Mouse (Mus musculus) megakaryocyte progenitor cell, adult 5-6 weeks (primary cell): ENCODE measurements around the gene 1700008O03Rik. TPM values are rescaled to one million over a fixed set of nuclear protein-coding genes. Genes with fewer than 3 reads are reported as not detected.

ENCODE experiments used
- ATAC-seq: replicated peaks from 2 replicates; pipeline ENCODE4 v1.8.0; 2016; ENCODE audit warnings: mild to moderate bottlenecking, moderate TSS enrichment, inconsistent platforms; ENCODE audit not compliant: poor library complexity
- total RNA-seq, 2 experiments: library from RNA; stranded (forward) in 1 of 2; stranded (reverse) in 1 of 2; fragments of 157-497, 149-512 nt in 1 of 2; fragments of 200-1000 nt in 1 of 2; gene quantifications; 2 replicates each; pipeline versions ENCODE4 v1.2.3 to v1.2.4; 2015 to 2017

The 1700008O03Rik gene
- total RNA-seq (2015) (0.44 and 1.5 TPM in 2 replicates), total RNA-seq (2017) (1.8 and 2.2 TPM in 2 replicates)

GRCm38 (mm10) chr7:44385720-44386119, at the start of gene 1700008O03Rik:
Gene 1700008O03Rik, minus strand, starts transcription at chr7:44385820.
- ATAC-seq = no peak

GRCm38 (mm10) chr7:44434089-44434488, 48.5 kb upstream of the 1700008O03Rik start:
- ATAC-seq = no peak

DNA sequence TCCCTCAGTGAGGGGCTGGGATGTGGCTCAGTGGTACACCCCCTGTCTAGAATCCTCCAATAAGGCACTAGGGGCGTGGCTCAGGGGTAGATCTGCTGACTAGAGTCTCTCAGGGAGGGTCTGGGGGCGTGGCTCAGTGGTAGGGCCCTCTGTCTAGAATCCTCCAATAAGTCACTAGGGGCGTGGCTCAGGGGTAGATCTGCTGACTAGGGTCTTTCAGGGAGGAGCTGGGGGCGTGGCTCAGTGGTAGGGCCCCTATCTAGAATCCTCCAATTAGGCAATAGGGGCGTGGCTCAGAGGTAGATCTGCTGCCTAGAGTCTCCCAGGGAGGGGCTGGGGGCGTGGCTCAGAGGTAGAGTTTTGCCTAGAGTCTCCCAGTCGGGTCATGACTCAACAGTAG, 47.8 kb upstream of the 1700008O03Rik start:
- peak; percentile 62 for ATAC-seq

DNA sequence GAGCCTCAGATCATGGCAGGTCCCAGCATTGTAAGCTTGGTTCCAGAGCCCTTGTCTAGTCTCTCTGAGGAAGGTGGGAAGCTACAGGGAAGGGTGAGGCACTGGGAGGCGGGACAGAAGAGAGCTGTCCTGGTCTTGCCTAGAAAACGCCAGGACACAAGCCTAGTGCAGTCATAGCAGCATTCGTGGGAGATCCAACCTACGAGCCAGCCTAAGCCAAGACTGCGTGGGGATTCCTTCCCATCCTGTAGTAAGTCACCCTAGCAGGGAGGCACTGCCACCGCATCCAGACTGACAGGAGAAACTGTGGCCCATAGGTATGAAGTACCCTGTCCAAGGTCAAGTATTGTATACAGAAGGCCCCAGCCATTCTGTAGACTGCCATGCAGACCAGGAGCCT, 46.9 kb upstream of the 1700008O03Rik start:
- ATAC-seq = no peak

DNA sequence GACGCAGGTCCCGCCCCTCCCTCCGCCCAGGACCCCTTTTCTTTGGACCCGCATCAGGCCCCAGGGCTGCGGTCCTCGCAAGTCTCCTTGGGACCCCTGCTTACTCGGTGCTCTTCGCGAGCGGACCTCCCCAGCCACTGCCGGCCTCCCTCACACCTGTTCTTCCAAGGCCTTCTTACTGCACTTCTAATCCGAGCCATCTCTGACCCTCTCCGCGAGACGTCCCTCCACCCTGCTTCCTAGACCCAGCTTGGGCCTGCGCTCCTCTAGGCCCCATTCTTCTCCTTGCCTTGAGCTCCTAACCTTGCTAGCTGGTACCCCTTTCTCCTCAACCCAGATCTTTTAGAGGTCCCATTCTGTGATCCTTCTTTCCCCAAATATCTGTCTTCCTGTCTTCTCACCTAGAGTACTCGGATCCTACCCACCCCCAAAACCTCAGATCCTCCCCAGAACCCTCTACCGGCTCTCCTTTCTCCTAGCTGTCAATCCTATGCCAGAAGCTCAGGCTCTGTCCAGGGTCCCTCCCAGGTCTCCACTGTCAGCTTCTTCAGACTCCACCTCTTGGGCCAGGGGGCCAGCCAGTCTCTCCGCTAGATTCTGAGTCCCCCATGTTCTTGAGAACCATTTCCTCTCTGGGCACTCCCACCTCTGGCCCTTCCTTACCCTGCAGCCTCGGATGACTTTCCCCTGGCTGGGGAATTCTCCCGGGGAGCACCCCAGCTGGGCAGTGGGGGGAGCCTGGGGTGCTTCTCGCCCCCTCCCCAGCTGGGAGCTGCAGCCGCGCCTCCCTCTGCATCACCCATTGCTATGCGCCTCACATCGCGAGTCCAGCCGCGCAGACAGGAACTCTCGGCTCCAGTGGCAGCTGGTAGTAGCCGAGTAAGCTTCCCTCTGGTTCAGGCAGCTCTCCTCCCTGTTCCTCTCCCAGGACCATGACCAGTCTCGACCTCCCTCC, 44.2 kb upstream of the 1700008O03Rik start:
- ATAC-seq = peak; percentile 43

DNA sequence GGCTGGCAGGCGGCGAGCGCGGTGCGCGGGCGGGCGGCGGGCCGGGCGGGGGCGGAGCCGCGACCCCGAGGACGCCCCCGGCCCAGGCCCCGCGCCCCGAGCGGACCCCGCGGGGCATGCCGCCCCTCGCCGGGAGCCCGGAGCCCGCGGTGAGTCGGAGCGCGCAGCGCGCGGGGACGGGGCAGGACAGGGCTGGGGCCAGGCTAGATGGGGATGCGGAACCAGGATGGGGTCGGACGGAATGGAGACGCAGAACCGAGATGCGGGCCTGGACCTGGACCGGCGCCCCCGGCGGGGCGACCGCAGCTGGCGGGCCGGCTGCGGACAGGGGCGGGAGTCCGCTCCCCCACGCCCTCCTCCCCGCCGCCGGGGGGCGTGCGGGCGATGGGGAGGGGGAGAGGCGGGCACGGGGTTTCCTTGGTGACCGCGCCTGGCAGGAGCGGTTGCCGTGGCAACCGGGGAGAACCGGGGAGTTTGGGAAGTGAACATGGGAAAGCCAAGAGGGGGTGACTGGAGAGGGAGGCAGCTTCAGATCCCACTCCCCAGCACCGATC, 43.4 kb upstream of the 1700008O03Rik start, which contains the start of gene Lrrc4b:
TSS of gene Lrrc4b (plus strand) at position 51 of the 554 bp plus-strand sequence.
- no peak for ATAC-seq

- no peak for ATAC-seq
These were observed 42.7 kb upstream of the 1700008O03Rik start for GRCm38 (mm10) chr7:44428171-44428950.

DNA sequence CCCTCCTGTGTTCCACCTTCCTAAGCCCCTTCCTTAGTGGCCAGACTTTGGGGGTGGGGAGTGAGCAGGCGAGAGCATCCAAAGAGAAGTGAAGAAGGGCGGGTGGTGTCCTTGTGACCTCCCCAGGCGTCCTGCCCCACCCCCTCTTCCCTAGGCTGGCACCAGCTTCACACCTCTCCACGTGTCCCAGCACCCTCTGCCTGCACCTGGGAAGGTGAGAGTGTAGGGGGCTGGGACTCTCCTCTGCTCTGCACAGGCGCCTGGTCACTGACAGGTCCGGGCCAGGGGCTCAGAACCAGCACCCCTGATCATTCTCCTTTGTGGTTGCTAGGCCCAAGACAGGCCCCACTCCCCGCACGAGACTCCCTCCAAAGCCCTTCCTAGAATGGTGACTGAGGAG, 42.0 kb upstream of the 1700008O03Rik start:
- no peak for ATAC-seq

DNA sequence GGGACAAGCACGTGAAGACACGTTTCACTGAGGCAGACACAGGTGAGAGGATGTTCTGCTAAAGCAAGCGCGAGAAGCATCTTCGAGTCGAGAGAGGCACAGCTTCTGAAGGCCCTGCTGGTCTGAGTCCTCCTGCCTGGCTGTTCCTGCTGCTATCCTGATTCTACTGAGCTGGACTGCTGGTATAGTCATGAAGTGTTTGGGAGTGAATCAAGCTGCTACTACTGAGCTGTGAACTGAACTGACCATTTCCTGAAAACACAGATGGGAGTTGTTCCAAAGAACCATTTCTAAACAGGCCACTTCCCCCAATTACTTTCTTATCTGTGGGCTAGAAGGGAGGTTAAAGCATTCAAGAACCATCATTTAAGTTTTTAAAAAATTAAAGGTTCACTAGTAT, 27.7 kb upstream of the 1700008O03Rik start:
- ATAC-seq = no peak

DNA sequence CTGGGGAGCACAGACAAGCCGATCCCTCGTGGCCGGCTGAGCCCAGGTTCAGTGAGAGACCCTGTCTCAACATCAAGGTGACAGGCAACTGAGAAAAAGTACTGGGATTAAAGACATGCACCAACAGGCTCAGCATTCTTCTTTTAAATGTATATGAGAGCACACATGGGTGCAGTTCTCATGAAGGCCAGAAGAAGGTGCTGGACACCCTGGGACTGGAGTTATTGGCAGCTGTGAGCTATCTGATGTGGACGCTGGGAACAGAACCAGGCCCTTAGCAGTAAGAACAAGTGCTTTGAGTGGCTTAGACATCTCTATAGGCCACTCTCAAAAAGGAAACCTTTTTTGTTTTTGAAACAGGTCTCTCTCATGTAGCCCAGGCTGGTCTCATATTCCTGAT, 25.5 kb upstream of the 1700008O03Rik start:
- ATAC-seq = no peak

DNA sequence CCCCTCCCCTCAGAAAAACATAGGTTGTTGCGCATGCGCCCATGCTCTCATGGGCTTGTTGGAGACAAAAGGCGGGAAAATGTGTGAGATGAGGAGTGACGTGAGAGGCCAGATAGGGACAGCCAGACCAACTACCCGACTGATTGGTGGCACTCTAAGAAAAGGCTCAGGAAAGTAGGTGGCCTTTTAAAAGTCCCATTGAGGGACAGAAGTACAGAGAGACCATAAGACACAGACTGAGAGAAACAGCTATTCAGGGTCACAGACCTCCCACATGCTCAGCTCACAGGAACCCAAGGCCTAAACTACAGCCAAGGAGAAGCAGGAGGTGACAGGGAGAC, 20.4 kb upstream of the 1700008O03Rik start:
- ATAC-seq = no peak

DNA sequence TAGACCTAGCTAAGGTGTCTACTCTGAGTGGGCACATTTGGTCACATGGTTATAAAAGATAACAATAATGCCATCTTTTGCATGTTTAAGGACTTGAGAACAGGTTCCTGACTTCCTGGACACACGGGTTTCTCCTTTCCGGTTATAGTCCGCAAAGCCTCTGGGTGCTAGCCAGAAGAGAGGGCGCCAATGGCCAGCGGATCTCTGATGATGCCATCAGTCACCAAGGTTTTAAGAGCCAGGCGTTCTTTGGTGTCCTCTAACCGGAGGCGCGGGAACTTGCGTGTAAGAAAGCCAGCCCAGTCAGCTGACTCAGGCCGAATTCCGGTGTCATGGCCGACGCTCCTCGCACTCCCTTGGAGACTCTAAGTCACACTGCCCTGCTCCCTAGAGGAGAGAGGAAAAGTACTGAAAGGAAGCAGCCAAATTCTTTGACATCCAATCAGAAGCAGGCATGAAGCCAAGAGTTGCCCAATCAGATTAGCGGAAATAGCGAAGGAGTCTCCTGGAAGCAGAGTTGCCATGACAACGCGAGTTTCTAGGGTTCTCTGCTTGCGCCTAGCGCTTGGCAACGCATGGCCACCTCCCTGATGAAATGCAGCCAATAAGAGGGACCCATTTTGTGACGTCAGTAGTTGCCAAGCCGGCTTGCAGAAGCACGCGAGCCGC, 19.9 kb upstream of the 1700008O03Rik start:
- ATAC-seq = peak; percentile 81

DNA sequence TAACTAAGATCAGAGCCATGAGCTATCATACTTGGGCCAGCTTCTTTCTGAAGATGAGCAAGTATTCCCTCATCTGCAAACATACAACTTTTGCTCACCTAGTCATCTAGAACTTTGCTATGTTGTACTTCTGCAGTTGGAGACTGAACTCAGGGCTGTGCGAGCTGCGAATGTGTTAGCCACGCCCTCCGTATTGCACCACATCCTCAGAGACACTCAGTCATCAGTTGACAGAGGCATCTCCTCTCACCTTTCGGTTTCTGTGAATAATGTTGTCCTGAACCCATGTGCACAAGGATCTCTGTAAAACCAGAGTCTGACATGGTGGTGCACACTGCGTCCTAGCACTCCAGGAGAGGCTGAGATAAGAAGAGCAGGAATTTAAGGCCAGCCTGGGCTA, 16.1 kb upstream of the 1700008O03Rik start:
- ATAC-seq = peak; percentile 49

DNA sequence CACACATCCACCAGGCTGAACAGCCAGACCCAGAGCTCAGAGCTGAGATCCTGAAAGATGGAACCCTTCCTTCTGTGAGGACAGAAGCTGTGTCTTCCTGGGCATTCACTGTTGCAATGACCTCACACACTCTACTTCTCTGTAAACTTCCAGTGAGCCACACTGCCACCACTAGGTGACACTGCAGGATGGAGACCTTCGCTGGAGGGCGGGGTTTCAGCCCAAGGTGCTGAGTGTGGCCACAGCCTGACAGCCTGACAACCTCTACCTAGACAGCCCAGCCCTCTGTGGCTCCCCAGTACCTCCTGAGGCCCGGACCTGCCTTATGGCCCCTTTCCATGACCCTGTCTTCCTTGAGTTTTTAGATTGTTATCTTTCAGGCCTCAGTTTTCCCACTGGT, 12.9 kb upstream of the 1700008O03Rik start:
- peak; percentile 89 for ATAC-seq

DNA sequence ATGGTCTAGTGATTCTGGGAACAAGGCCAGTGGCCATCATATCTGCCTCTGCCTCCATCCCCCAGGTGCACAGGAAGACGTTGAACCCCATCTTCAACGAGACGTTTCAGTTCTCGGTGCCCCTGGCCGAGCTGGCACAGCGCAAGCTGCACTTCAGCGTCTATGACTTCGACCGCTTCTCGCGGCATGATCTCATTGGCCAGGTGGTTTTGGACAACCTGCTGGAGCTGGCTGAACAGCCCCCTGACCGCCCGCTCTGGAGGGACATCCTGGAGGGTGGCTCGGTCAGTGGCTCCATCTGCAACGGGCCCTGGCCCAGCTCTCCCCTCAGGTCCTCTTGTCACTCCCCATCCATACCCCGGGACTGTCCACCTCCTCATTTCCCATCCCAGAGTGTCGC, 7.7 kb upstream of the 1700008O03Rik start:
- no peak for ATAC-seq

- no peak for ATAC-seq
These were observed 6.7 kb upstream of the 1700008O03Rik start for GRCm38 (mm10) chr7:44392341-44392740.

- no peak for ATAC-seq
These were observed 6.2 kb upstream of the 1700008O03Rik start for GRCm38 (mm10) chr7:44391831-44392230.

DNA sequence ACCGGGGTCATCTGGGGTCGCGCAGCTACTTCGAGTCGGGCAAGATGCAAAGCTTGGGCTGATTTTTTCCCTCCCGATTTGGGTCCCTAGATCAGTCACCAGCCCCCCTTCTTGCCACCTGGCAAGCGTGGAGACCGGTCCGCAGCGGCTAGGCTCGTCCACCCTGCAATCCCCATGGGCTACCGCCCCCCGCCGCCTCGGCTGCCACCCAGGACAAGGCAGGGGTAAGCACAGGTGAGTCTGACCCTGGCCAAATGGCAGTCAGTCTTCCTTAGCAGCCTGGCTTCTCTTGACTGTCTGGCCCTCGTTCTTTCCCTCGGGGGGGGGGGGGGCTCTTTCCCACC, 932 bp downstream of the 1700008O03Rik start:
- ATAC-seq = peak; percentile 29; the same call in 1 of the 2 replicates

DNA sequence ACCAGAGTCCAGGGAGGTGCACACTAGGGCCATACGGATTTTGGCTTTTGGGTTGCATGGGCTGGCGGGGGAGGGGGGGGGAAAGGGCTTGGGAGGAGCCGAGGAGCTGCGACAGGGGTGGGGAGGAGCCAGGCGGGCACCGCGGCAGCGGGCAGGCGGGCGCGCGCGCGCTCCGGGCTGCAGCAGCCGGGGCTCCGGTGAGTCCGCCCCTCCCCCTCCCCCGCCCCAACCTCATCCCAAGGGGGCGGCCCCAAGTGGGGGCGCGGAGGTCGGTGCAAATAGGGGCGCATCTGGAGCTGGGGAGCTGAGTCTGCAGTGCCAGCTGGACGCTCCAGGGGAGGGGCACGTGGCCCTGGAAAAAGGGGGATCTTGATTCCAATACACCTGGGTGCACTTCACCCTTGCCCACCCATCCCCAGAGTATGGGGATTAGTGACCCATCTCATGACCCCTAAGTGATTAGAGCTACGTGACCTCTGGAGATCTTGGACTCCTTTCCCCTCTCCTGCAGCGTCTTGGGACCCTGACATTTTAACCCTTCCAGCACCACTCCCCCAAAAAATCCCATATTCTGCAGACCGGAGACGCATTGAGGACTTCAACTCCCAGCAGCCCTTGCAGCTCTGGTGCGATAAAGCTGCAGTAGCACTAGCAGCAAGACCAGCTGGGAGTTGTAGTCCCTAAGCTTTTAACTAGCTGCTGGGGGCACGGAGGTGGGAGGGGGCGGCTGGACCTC, 1.5 kb downstream of the 1700008O03Rik start, which contains the start of gene Syt3:
TSS of gene Syt3 (plus strand) at position 123 of the 736 bp plus-strand sequence.
- ATAC-seq = peak; percentile 94

DNA sequence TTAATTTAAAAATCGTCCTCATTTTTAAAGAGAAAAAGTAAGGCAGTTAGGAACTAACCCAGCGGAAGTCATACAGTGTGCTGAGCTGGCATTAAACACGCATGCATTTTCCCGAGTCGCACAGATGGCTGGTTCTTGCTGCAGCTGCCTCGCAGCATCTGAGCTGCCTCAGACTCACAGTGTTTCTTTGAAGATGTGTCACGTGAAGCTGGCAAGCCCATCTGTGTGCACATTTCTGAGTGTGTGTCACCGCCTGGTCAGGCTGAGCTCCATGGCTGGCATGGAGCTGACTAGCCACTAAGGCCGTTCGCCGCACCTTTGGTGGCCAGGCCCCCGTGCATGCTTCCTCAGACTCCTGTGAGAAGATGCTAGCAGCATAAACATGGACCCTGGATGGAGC, 3.1 kb downstream of the 1700008O03Rik start:
- no peak for ATAC-seq
